Mouse (Mus musculus): ENCODE results near the gene Lhx4.

DNA sequence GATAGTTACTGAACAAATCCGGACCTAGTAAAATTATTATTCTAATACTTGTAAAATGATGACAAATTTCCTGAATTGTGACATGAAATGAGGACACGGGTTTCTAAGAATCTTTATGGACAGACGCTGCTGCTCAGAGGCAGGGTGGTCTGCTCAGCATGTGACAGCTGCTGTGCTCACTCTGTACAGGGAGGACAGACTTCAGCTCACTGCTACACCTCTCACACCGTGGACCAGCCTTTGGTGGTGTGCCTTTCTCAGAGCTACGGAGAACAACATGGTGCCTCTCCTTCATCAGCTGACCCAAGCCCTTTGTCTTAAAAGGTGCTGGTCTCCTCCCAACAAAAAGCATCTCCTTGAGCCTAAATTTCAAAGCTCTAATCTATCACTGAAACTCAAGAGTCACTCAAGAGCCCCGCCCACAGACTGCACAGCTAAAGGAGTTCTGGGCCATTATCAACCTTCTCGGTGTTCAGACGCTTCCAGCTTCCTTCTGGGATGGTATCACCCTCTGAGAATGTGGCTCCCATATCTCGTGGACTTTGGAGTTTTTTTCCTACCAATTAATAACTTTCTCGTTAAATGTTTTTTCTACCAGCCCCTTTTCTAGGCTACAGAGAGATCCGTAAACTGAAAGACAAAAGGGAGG is 45.4 kb upstream of the Lhx4 start:
- no peak for TF ChIP-seq CTCF (IDR thresholded peaks at IDR 0.05; ENCODE audit: extremely low read depth, insufficient read length, insufficient replicate concordance, low read depth, low read length)
- no peak for TF ChIP-seq POLR2A (IDR thresholded peaks at IDR 0.05; ENCODE audit: low read depth, low read length)
